Mouse (Mus musculus) midbrain, embryonic 10.5 days (tissue): ENCODE measurements around the gene Bhmt. TPM values are rescaled to one million over a fixed set of nuclear protein-coding genes. Genes with fewer than 3 reads are reported as not detected.

Experiments
- DNase-seq: peaks from one replicate; pipeline ENCODE4 v3.0.0-alpha.2; 2017; ENCODE audit warnings: low spot score
- H3K27ac ChIP-seq: fragments of 300-500 bp; sonication (generic); replicated peaks from 2 replicates; pipeline ENCODE4 v1.5.1; 2016; ENCODE audit warnings: mild to moderate bottlenecking
- H3K27me3 ChIP-seq: fragments of 300-500 bp; sonication (generic); 2 replicates; pipeline ENCODE4 v1.6.1; 2016; ENCODE audit warnings: low read depth, mild to moderate bottlenecking; ENCODE audit not compliant: poor library complexity, severe bottlenecking
- H3K36me3 ChIP-seq: fragments of 300-500 bp; sonication (generic); 2 replicates; pipeline ENCODE4 v1.6.1; 2016; ENCODE audit warnings: mild to moderate bottlenecking, moderate library complexity
- H3K4me1 ChIP-seq: fragments of 300-500 bp; sonication (generic); 2 replicates; pipeline ENCODE4 v1.6.1; 2016
- H3K4me3 ChIP-seq: fragments of 300-500 bp; sonication (generic); 2 replicates; pipeline ENCODE4 v1.5.1; 2016; ENCODE audit warnings: mild to moderate bottlenecking, moderate library complexity
- H3K9me3 ChIP-seq: fragments of 300-500 bp; sonication (generic); replicated peaks from 2 replicates; pipeline ENCODE4 v1.6.1; 2016; ENCODE audit warnings: mild to moderate bottlenecking
- WGBS: fragments of 180-500 bp; shearing (Covaris S2); methylation state at CpG from one replicate; pipeline ENCODE4 v1.1.7; 2016; 5-methylcytosine and 5-hydroxymethylcytosine counted together
- polyA plus RNA-seq: library from polyadenylated mRNA; unstranded; fragments of >200 nt; fragmentation: Nextera tagmentation; extraction: Ambion mirVana; gene quantifications from 2 replicates; pipeline ENCODE4 v1.2.1, GENCODE M21; 2016

Bhmt gene
- 0.17 TPM in 1 of 2 replicates, not detected in the other for polyA plus RNA-seq

- DNase-seq = no peak
- H3K4me1 ChIP-seq = peaks cover 9% of the 10 kb centered on the region
- no peaks in the 10 kb centered on the region for H3K27me3 ChIP-seq
- no peak within 1 kb of the TSS for H3K27ac ChIP-seq
- H3K9me3 ChIP-seq = no peaks in the 10 kb centered on the region
- no peak within 1 kb of the TSS for H3K4me3 ChIP-seq
- WGBS = 72% methylated on average over 19 of the region's 19 CpGs
- H3K36me3 ChIP-seq = no peaks in the 10 kb centered on the region
These were observed at the start of gene Bhmt for GRCm38 (mm10) chr13:93637282-93638245. Gene Bhmt (minus strand): TSS chr13:93637961.

GRCm38 (mm10) chr13:93687321-93687720 is 49.6 kb upstream of the Bhmt start:
- Histone ChIP-seq H3K36me3 (no peaks in the 10 kb centered on the region), H3K9me3 (no peaks in the 10 kb centered on the region), H3K4me1 (peaks cover 15% of the 10 kb centered on the region), H3K27me3 (no peaks in the 10 kb centered on the region), H3K4me3 (no peak overlapping the region), H3K27ac (peak overlapping the region; percentile 28; the same call in 1 of the 2 replicates)
- 7% methylated on average over 5 of the region's 5 CpGs for WGBS
- DNase-seq = peak; percentile 24

- Histone ChIP-seq H3K27me3 (no peaks in the 10 kb centered on the region), H3K4me1 (peaks cover 15% of the 10 kb centered on the region), H3K36me3 (no peaks in the 10 kb centered on the region), H3K27ac (no peak overlapping the region), H3K9me3 (no peaks in the 10 kb centered on the region), H3K4me3 (no peak overlapping the region)
- DNase-seq = no peak
- WGBS = 70% methylated on average over 4 of the region's 4 CpGs
These were observed 47.5 kb upstream of the Bhmt start for GRCm38 (mm10) chr13:93685226-93685625.

GRCm38 (mm10) chr13:93683336-93683735 is 45.6 kb upstream of the Bhmt start:
- Histone ChIP-seq H3K4me3 (no peak overlapping the region), H3K27me3 (no peaks in the 10 kb centered on the region), H3K4me1 (peaks cover 15% of the 10 kb centered on the region), H3K36me3 (no peaks in the 10 kb centered on the region), H3K9me3 (no peaks in the 10 kb centered on the region), H3K27ac (no peak overlapping the region)
- no peak for DNase-seq

GRCm38 (mm10) chr13:93676864-93677263 is 39.1 kb upstream of the Bhmt start:
- H3K9me3 ChIP-seq = no peaks in the 10 kb centered on the region
- WGBS = 80% methylated on average over 9 of the region's 9 CpGs
- DNase-seq = no peak
- no peaks in the 10 kb centered on the region for H3K36me3 ChIP-seq
- H3K27me3 ChIP-seq = peaks cover 19% of the 10 kb centered on the region
- no peak overlapping the region for H3K27ac ChIP-seq
- H3K4me1 ChIP-seq = peaks cover 9% of the 10 kb centered on the region
- H3K4me3 ChIP-seq = no peak overlapping the region

- H3K4me3 ChIP-seq = peak within 1 kb of the TSS; percentile 47
- H3K27me3 ChIP-seq = peaks cover 19% of the 10 kb centered on the region
- 9% methylated on average over 31 of the region's 31 CpGs for WGBS
- no peaks in the 10 kb centered on the region for H3K36me3 ChIP-seq
- no peaks in the 10 kb centered on the region for H3K9me3 ChIP-seq
- DNase-seq = no peak
- peaks cover 9% of the 10 kb centered on the region for H3K4me1 ChIP-seq
- H3K27ac ChIP-seq = no peak within 1 kb of the TSS
These were observed 36.4 kb upstream of the Bhmt start, which contains the start of the genes Bhmt2 and Dmgdh for GRCm38 (mm10) chr13:93674131-93674561. Gene Bhmt2 (minus strand): TSS chr13:93674302. Gene Dmgdh (plus strand): TSS chr13:93674433.

GRCm38 (mm10) chr13:93673296-93673695 is 35.5 kb upstream of the Bhmt start:
- Histone ChIP-seq H3K27me3 (peaks cover 19% of the 10 kb centered on the region), H3K36me3 (no peaks in the 10 kb centered on the region), H3K27ac (no peak overlapping the region), H3K4me3 (no peak overlapping the region), H3K4me1 (peaks cover 9% of the 10 kb centered on the region), H3K9me3 (no peaks in the 10 kb centered on the region)
- WGBS = 79% methylated on average over 2 of the region's 2 CpGs
- no peak for DNase-seq

- Histone ChIP-seq H3K4me3 (no peak overlapping the region), H3K9me3 (no peaks in the 10 kb centered on the region), H3K27ac (no peak overlapping the region), H3K4me1 (peaks cover 9% of the 10 kb centered on the region), H3K27me3 (peaks cover 19% of the 10 kb centered on the region), H3K36me3 (no peaks in the 10 kb centered on the region)
- WGBS = 88% methylated on average over 4 of the region's 4 CpGs
- DNase-seq = no peak
These were observed 34.6 kb upstream of the Bhmt start for GRCm38 (mm10) chr13:93672371-93672770.

GRCm38 (mm10) chr13:93667586-93667985 is 29.8 kb upstream of the Bhmt start:
- H3K27me3 ChIP-seq = no peaks in the 10 kb centered on the region
- no peak overlapping the region for H3K27ac ChIP-seq
- no peaks in the 10 kb centered on the region for H3K36me3 ChIP-seq
- 86% methylated on average over 4 of the region's 4 CpGs for WGBS
- H3K4me3 ChIP-seq = no peak overlapping the region
- no peaks in the 10 kb centered on the region for H3K9me3 ChIP-seq
- H3K4me1 ChIP-seq = no peaks in the 10 kb centered on the region
- DNase-seq = no peak

- no peak for DNase-seq
- H3K27me3 ChIP-seq = no peaks in the 10 kb centered on the region
- no peak overlapping the region for H3K4me3 ChIP-seq
- H3K9me3 ChIP-seq = no peaks in the 10 kb centered on the region
- 84% methylated on average over 5 of the region's 5 CpGs for WGBS
- H3K4me1 ChIP-seq = peaks cover 9% of the 10 kb centered on the region
- H3K36me3 ChIP-seq = no peaks in the 10 kb centered on the region
- H3K27ac ChIP-seq = peak overlapping the region; percentile 33; the same call in 1 of the 2 replicates
These were observed 20.2 kb upstream of the Bhmt start for GRCm38 (mm10) chr13:93657941-93658340.

- Histone ChIP-seq H3K36me3 (no peaks in the 10 kb centered on the region), H3K4me3 (no peak overlapping the region), H3K4me1 (peaks cover 6% of the 10 kb centered on the region), H3K27ac (no peak overlapping the region), H3K27me3 (no peaks in the 10 kb centered on the region), H3K9me3 (no peaks in the 10 kb centered on the region)
- DNase-seq = no peak
- WGBS = 94% methylated on average over 6 of the region's 6 CpGs
These were observed 15.6 kb upstream of the Bhmt start for GRCm38 (mm10) chr13:93653382-93653781.

- Histone ChIP-seq H3K27me3 (no peaks in the 10 kb centered on the region), H3K4me1 (no peaks in the 10 kb centered on the region), H3K27ac (no peak overlapping the region), H3K4me3 (no peak overlapping the region), H3K36me3 (no peaks in the 10 kb centered on the region), H3K9me3 (no peaks in the 10 kb centered on the region)
- no peak for DNase-seq
- 83% methylated on average over 7 of the region's 7 CpGs for WGBS
These were observed 10.8 kb upstream of the Bhmt start for GRCm38 (mm10) chr13:93648387-93649130.
